Mouse (Mus musculus) B cell, adult 67 days (primary cell): ENCODE measurements around the gene Rpp14. TPM values are rescaled to one million over a fixed set of nuclear protein-coding genes. Genes with fewer than 3 reads are reported as not detected.

ENCODE experiments used
- total RNA-seq, 2 experiments: library from RNA; stranded (reverse); gene quantifications; 4 replicates each; pipeline ENCODE4 v1.2.4; 2023

The Rpp14 gene
- 10 to 100 TPM; 18.9 to 19.6 TPM for total RNA-seq

GRCm38 (mm10) chr14:8080165-8080679 is at the start of gene Rpp14:
Rpp14 (plus strand) TSS chr14:8080367.

GRCm38 (mm10) chr14:8097978-8098686 is 18.0 kb downstream of the Rpp14 start, which contains the start of gene Pxk:
Pxk (plus strand) TSS chr14:8098211.

Other genes with a start within 250 kb of the Rpp14 start
- not detected for gene Gm45521, start 123.1 kb upstream of the Rpp14 start, total RNA-seq
- 1 to 10 TPM; 5.5 to 6.5 TPM for gene Dnase1l3, start 85.8 kb upstream of the Rpp14 start, total RNA-seq
- gene Abhd6, start 77.5 kb upstream of the Rpp14 start, total RNA-seq, result 10 to 100 TPM; 11.6 to 14.1 TPM
- gene Pxk, start 17.8 kb downstream of the Rpp14 start, total RNA-seq, result 100 to 1,000 TPM; 286 to 352 TPM
- gene Pdhb, start 92.7 kb downstream of the Rpp14 start, total RNA-seq, result 100 to 1,000 TPM; 118 to 137 TPM
- gene Kctd6, start 133.8 kb downstream of the Rpp14 start, total RNA-seq, result 10 to 100 TPM; 10.2 to 12.8 TPM
- not detected for gene Acox2, start 179.0 kb downstream of the Rpp14 start, total RNA-seq
- gene Fam107a, start 237.7 kb downstream of the Rpp14 start, total RNA-seq, result not detected